Mouse (Mus musculus): ENCODE data around the gene Olfr172. TPM values are rescaled to one million over a fixed set of nuclear protein-coding genes. Genes with fewer than 3 reads are reported as not detected.

Olfr172 gene
- polyA plus RNA-seq, 1 experiment from 2014 or later = not detected

DNA sequence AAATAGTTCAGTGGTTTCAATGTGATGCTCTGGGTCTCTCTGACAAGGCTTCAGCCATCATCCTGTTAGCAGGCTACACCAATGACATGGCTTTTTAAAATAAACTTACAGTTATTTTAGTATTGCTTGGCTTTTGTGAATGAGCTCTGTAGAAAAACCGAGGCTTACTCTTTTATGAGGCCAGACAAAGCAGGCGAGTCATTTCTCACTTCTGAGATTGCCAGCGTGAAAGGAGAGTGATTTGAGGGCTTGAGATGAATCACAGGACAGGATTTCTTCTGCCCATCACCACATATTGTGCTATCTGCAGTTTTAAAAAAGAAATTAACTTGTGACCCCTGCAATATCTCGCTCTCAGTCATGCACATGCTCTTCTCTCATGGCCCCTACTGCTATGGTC, 48.0 kb downstream of the Olfr172 start:
- H3K9ac ChIP-seq (replicated peaks) = no peak overlapping the region
- no peak overlapping the region for H3K4me3 ChIP-seq (ENCODE audit: low read depth, low read length)
- WGBS (ENCODE audit: insufficient replicate concordance) = 68% methylated on average over 4 of the region's 4 CpGs
- H3K4me1 ChIP-seq (ENCODE audit: insufficient read depth) = no peaks in the 10 kb centered on the region
- H3K4me2 ChIP-seq (ENCODE audit: low read depth, low read length) = no peak overlapping the region
- TF ChIP-seq CTCF (IDR thresholded peaks at IDR 0.05; ENCODE audit: low read depth) = no peak
- no peak for TF ChIP-seq EP300 (IDR thresholded peaks at IDR 0.05; ENCODE audit: low read depth)
- ATAC-seq = no peak
- no peaks in the 10 kb centered on the region for H3K9me3 ChIP-seq (ENCODE audit: low read length)
- H3K27ac ChIP-seq (ENCODE audit: low read depth) = no peak overlapping the region
- DNase-seq = no peak
- no peaks in the 10 kb centered on the region for H3K27me3 ChIP-seq (ENCODE audit: insufficient read depth, low read length)
- H3K36me3 ChIP-seq (replicated peaks; ENCODE audit: insufficient read depth, low read length) = no peaks in the 10 kb centered on the region

DNA sequence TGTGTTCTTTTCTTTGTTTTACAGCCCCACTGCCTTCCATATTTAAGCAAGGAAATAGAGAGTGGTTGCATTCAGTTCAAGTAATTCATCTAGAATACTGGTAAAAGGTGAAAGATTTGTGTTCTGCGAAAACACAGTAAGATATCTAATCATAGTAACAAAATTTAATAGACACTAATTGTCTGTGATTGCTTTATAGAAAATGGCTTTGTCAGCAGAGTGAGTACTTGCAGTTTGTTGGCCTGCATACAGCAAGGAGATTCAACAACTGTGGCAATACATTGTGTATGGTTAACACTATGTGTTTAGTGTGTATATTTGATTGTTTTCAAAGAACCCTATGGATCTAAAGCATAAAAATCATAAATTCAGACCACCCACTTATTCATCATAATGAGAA, 49.8 kb downstream of the Olfr172 start:
- TF ChIP-seq EP300 (IDR thresholded peaks at IDR 0.05; ENCODE audit: low read depth) = no peak
- TF ChIP-seq CTCF (IDR thresholded peaks at IDR 0.05; ENCODE audit: low read depth) = no peak
- ATAC-seq = no peak

DNA sequence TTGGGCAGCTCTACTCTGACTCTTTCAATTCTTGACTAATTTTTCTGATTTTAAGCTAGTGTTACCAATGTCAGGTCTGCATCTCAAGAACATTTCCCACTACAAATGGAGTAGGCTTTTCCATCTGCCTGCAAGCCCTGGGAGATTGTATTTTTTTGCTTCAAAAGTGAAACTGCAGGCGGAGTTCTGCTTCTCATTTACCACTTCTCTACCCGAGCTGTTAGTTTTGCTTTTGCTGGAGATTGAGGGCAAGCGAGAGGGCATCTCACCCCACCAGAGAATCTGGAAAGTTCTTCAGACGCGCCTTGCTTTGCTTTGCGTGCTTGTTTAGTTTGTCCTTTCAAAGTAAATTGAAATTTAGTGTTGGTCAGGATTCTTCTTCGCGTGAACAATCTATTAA, 50.8 kb downstream of the Olfr172 start:
- H3K9ac ChIP-seq (replicated peaks) = peak overlapping the region; percentile 26; the same call in 1 of the 2 replicates
- no peaks in the 10 kb centered on the region for H3K27me3 ChIP-seq (ENCODE audit: insufficient read depth, low read length)
- TF ChIP-seq EP300 (IDR thresholded peaks at IDR 0.05; ENCODE audit: low read depth) = no peak
- DNase-seq (no peak), ATAC-seq (no peak)
- no peaks in the 10 kb centered on the region for H3K4me1 ChIP-seq (ENCODE audit: insufficient read depth)
- H3K4me2 ChIP-seq (ENCODE audit: low read depth, low read length) = peak overlapping the region; percentile 42; the same call in 1 of the 2 replicates
- no peak overlapping the region for H3K27ac ChIP-seq (ENCODE audit: low read depth)
- 48% methylated on average over 8 of the region's 8 CpGs for WGBS (ENCODE audit: insufficient replicate concordance)
- no peaks in the 10 kb centered on the region for H3K36me3 ChIP-seq (replicated peaks; ENCODE audit: insufficient read depth, low read length)
- no peaks in the 10 kb centered on the region for H3K9me3 ChIP-seq (ENCODE audit: low read length)
- no peak overlapping the region for H3K4me3 ChIP-seq (ENCODE audit: low read depth, low read length)

More for the DNA sequence above, 49.8 kb downstream of the Olfr172 start:
- Histone ChIP-seq H3K4me2 (ENCODE audit: low read depth, low read length) (no peak overlapping the region), H3K9me3 (ENCODE audit: low read length) (no peaks in the 10 kb centered on the region), H3K27me3 (ENCODE audit: insufficient read depth, low read length) (no peaks in the 10 kb centered on the region), H3K27ac (ENCODE audit: low read depth) (no peak overlapping the region), H3K4me1 (ENCODE audit: insufficient read depth) (no peaks in the 10 kb centered on the region), H3K9ac (replicated peaks) (no peak overlapping the region), H3K4me3 (ENCODE audit: low read depth, low read length) (no peak overlapping the region), H3K36me3 (replicated peaks; ENCODE audit: insufficient read depth, low read length) (no peaks in the 10 kb centered on the region)
- 85% methylated on average over 1 of the region's 1 CpGs for WGBS (ENCODE audit: insufficient replicate concordance)
- DNase-seq = no peak

Small RNAs within 50 kb of the gene (microRNA-seq; reads per million reads assigned to microRNA genes)
- gene Gm27564 = not detected

Other genes starting within 250 kb of the Olfr172 start
- gene St3gal6, start 238.9 kb downstream of the Olfr172 start, polyA plus RNA-seq (2015; fragmentation: Nextera tagmentation; extraction: Ambion mirVana) = 11.8 and 16.8 TPM in 2 replicates
- gene Gm813, start 146.2 kb downstream of the Olfr172 start, polyA plus RNA-seq (2015; fragmentation: Nextera tagmentation; extraction: Ambion mirVana) = not detected in 2 replicates
- gene E330017A01Rik, start 124.4 kb downstream of the Olfr172 start, polyA plus RNA-seq (2015; fragmentation: Nextera tagmentation; extraction: Ambion mirVana) = not detected in 2 replicates
- gene Cpox, start 92.9 kb downstream of the Olfr172 start, polyA plus RNA-seq (2015; fragmentation: Nextera tagmentation; extraction: Ambion mirVana) = 178 and 189 TPM in 2 replicates
- 0.11 TPM in 1 of 2 replicates, not detected in the other for gene Gpr15, start 44.1 kb downstream of the Olfr172 start, polyA plus RNA-seq (2015; fragmentation: Nextera tagmentation; extraction: Ambion mirVana)
- 23.8 and 28.4 TPM in 2 replicates for gene Cldnd1, start 35.3 kb downstream of the Olfr172 start, polyA plus RNA-seq (2015; fragmentation: Nextera tagmentation; extraction: Ambion mirVana)
- not detected in 2 replicates for gene Olfr173, start 37.1 kb upstream of the Olfr172 start, polyA plus RNA-seq (2015; fragmentation: Nextera tagmentation; extraction: Ambion mirVana)
- not detected in 2 replicates for gene Olfr175-ps1, start 63.6 kb upstream of the Olfr172 start, polyA plus RNA-seq (2015; fragmentation: Nextera tagmentation; extraction: Ambion mirVana)
- gene Olfr177, start 111.6 kb upstream of the Olfr172 start, polyA plus RNA-seq (2015; fragmentation: Nextera tagmentation; extraction: Ambion mirVana) = not detected in 2 replicates
- gene Olfr178, start 128.9 kb upstream of the Olfr172 start, polyA plus RNA-seq (2015; fragmentation: Nextera tagmentation; extraction: Ambion mirVana) = not detected in 2 replicates
- not detected in 2 replicates for gene Olfr181, start 165.6 kb upstream of the Olfr172 start, polyA plus RNA-seq (2015; fragmentation: Nextera tagmentation; extraction: Ambion mirVana)
- not detected in 2 replicates for gene Olfr180, start 166.2 kb upstream of the Olfr172 start, polyA plus RNA-seq (2015; fragmentation: Nextera tagmentation; extraction: Ambion mirVana)
- gene Olfr183, start 232.2 kb upstream of the Olfr172 start, polyA plus RNA-seq (2015; fragmentation: Nextera tagmentation; extraction: Ambion mirVana) = not detected in 2 replicates

All from liver, postnatal 0 days (tissue).